Mouse (Mus musculus): ENCODE results near the gene Slc8a2. TPM values are rescaled to one million over a fixed set of nuclear protein-coding genes. Genes with fewer than 3 reads are reported as not detected.

Slc8a2 gene
- 0.88 TPM for polyA plus RNA-seq (2014; fragmentation: Illumina TruSeq; extraction: RNeasy Lipid Tissue Mini Kit (QIAGEN cat#74804); ENCODE audit: low read depth, low replicate concordance)

DNA sequence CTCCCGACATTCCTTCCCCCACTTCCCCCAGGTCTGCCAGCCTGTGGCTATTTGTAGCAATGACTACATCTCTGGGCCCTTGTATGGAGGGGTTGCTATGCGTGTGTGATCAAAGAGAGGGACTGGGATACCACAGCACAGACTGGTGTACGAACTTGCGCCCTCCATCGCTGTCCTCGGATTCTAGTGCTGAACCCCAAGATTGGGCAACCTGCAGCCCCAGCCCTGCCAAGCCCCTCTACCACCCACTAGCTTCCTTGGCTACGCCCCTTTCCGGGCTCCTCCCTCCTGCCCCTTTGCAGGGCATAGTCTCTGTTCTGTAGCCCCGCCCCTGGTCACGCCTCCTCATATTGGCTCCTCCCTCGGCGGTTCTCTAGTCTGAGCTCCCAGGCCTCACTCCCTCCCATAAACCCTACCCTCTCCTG lies at the start of gene Slc8a2:
Slc8a2 (plus strand) TSS at position 406 of the 425 bp plus-strand sequence.

DNA sequence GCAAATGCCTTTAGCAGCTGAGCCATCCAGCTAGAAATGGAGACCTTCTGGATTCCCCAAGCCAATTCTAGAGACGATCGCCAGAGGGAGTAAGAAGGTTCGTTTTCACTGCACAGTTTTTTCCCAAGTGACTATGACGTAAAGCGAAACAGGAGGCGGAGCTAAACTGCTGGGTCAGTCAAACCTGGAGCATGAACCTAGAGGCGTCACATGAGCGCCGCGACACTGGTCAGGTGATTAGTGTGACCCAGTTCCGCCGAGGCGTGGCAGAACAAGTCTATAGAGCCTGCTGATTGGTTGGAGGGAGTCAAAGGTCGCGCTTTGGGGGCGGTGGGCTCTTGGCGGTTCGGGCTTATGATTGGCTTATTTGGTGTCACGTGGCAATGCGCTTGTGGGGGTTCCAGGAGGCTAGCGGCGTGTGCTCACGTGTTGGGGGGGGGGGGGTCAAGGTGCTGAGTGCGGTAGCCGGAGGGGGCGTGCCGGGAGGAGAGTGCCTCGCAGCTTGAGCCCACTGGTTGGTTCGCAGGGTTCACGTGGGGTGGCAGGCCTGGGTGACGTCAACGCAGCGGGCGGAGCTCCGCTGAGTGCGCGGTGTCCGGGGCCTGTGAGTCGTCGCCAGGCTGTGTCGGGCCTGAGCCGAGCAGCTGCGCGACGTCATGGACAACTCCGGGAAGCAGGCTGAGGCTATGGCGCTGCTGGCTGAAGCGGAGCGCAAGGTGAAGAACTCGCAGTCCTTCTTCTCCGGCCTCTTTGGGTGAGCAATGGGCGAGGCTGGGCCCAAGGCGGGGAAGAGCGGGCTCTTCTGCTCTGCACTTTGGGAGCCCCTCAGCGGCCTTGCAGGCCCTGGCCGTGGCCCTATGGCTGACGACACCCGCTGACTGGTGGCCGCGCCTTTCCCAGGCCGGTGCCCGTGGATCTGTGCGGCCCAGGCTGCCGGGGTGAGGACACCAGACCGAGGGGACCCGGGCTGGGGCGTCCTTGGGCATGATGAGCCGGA lies 31.3 kb upstream of the Slc8a2 start, which contains the start of gene Napa:
Napa (plus strand) TSS at position 438 of the 997 bp plus-strand sequence.

DNA sequence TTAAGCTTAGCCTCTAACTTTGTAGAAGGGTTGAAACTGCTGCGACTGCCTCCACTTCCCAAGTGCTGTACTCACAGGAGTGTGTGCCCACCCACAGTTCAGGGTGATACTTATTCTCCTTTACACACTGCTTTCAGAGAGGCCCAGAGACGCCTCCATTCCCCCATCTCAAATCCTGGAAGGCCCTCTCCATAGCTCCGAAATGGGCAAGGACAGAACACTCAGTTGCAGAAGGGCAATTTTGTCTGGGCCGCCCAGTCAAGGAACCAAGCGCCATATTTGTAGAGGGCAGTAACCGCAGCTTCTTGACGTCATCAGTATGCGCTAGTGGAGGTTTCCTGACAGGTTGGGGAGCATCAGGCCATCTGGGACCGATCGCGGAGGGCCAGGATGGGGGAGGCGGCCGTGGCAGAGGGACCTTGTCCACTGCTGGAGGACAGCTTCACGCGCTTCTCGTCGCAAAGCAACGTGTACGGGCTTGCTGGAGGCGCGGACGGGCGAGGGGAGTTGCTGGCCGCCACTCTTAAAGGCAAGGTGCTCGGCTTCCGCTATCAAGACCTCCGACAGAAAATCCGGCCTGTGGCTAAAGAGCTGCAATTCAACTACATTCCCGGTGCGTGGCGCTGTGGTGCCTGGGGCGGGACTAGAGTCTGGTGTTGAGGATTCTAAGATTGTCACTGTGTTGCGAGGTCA lies 9.9 kb upstream of the Slc8a2 start, which contains the start of gene Kptn:
Kptn (plus strand) TSS at position 327 of the 693 bp plus-strand sequence.

GRCm38 (mm10) chr7:16174597-16175541 lies 45.2 kb downstream of the Slc8a2 start, which contains the start of gene Meis3:
Gene Meis3, plus strand, starts transcription at chr7:16175090.

Other genes starting within 250 kb of the Slc8a2 start
- not detected for gene Crx, start 249.9 kb upstream of the Slc8a2 start, polyA plus RNA-seq (2014; fragmentation: Illumina TruSeq; extraction: RNeasy Lipid Tissue Mini Kit (QIAGEN cat#74804); ENCODE audit: low read depth, low replicate concordance)
- gene Crxos, start 247.2 kb upstream of the Slc8a2 start, polyA plus RNA-seq (2014; fragmentation: Illumina TruSeq; extraction: RNeasy Lipid Tissue Mini Kit (QIAGEN cat#74804); ENCODE audit: low read depth, low replicate concordance) = not detected
- gene Selenow, start 207.4 kb upstream of the Slc8a2 start, polyA plus RNA-seq (2014; fragmentation: Illumina TruSeq; extraction: RNeasy Lipid Tissue Mini Kit (QIAGEN cat#74804); ENCODE audit: low read depth, low replicate concordance) = 259 TPM
- gene Nop53, start 183.8 kb upstream of the Slc8a2 start, polyA plus RNA-seq (2014; fragmentation: Illumina TruSeq; extraction: RNeasy Lipid Tissue Mini Kit (QIAGEN cat#74804); ENCODE audit: low read depth, low replicate concordance) = 190 TPM
- gene Ehd2, start 162.3 kb upstream of the Slc8a2 start, polyA plus RNA-seq (2014; fragmentation: Illumina TruSeq; extraction: RNeasy Lipid Tissue Mini Kit (QIAGEN cat#74804); ENCODE audit: low read depth, low replicate concordance) = 174 TPM
- gene Bicra, start 81.9 kb upstream of the Slc8a2 start, polyA plus RNA-seq (2014; fragmentation: Illumina TruSeq; extraction: RNeasy Lipid Tissue Mini Kit (QIAGEN cat#74804); ENCODE audit: low read depth, low replicate concordance) = 7.2 TPM
- gene Zfp541, start 68.0 kb upstream of the Slc8a2 start, polyA plus RNA-seq (2014; fragmentation: Illumina TruSeq; extraction: RNeasy Lipid Tissue Mini Kit (QIAGEN cat#74804); ENCODE audit: low read depth, low replicate concordance) = 3.0 TPM
- 151 TPM for gene Napa, start 31.4 kb upstream of the Slc8a2 start, polyA plus RNA-seq (2014; fragmentation: Illumina TruSeq; extraction: RNeasy Lipid Tissue Mini Kit (QIAGEN cat#74804); ENCODE audit: low read depth, low replicate concordance)
- 19.4 TPM for gene Kptn, start 9.9 kb upstream of the Slc8a2 start, polyA plus RNA-seq (2014; fragmentation: Illumina TruSeq; extraction: RNeasy Lipid Tissue Mini Kit (QIAGEN cat#74804); ENCODE audit: low read depth, low replicate concordance)
- 7.8 TPM for gene Meis3, start 45.3 kb downstream of the Slc8a2 start, polyA plus RNA-seq (2014; fragmentation: Illumina TruSeq; extraction: RNeasy Lipid Tissue Mini Kit (QIAGEN cat#74804); ENCODE audit: low read depth, low replicate concordance)
- gene Dhx34, start 92.2 kb downstream of the Slc8a2 start, polyA plus RNA-seq (2014; fragmentation: Illumina TruSeq; extraction: RNeasy Lipid Tissue Mini Kit (QIAGEN cat#74804); ENCODE audit: low read depth, low replicate concordance) = 10.2 TPM
- gene C5ar2, start 114.3 kb downstream of the Slc8a2 start, polyA plus RNA-seq (2014; fragmentation: Illumina TruSeq; extraction: RNeasy Lipid Tissue Mini Kit (QIAGEN cat#74804); ENCODE audit: low read depth, low replicate concordance) = 0.96 TPM
- 12.3 TPM for gene C5ar1, start 129.7 kb downstream of the Slc8a2 start, polyA plus RNA-seq (2014; fragmentation: Illumina TruSeq; extraction: RNeasy Lipid Tissue Mini Kit (QIAGEN cat#74804); ENCODE audit: low read depth, low replicate concordance)
- 27.0 TPM for gene Inafm1, start 143.8 kb downstream of the Slc8a2 start, polyA plus RNA-seq (2014; fragmentation: Illumina TruSeq; extraction: RNeasy Lipid Tissue Mini Kit (QIAGEN cat#74804); ENCODE audit: low read depth, low replicate concordance)
- 90.4 TPM for gene Ccdc9, start 157.0 kb downstream of the Slc8a2 start, polyA plus RNA-seq (2014; fragmentation: Illumina TruSeq; extraction: RNeasy Lipid Tissue Mini Kit (QIAGEN cat#74804); ENCODE audit: low read depth, low replicate concordance)
- 5.7 TPM for gene Bbc3, start 178.6 kb downstream of the Slc8a2 start, polyA plus RNA-seq (2014; fragmentation: Illumina TruSeq; extraction: RNeasy Lipid Tissue Mini Kit (QIAGEN cat#74804); ENCODE audit: low read depth, low replicate concordance)